Mouse (Mus musculus) heart, embryonic 15.5 days (tissue): ENCODE data around the gene Smg1. TPM values are rescaled to one million over a fixed set of nuclear protein-coding genes. Genes with fewer than 3 reads are reported as not detected.

Experiments
- ATAC-seq: fragments of 200-750 bp; cut with Nextera tagmentation; replicated peaks from 2 replicates; pipeline ENCODE4 v1.8.0; 2017; ENCODE audit warnings: low read depth, moderate TSS enrichment; ENCODE audit not compliant: insufficient number of reproducible peaks, insufficient read depth, low FRiP score
- H3K27ac ChIP-seq: fragments of 300-500 bp; sonication (generic); 2 replicates; pipeline ENCODE4 v1.5.1; 2015; ENCODE audit warnings: mild to moderate bottlenecking, inconsistent platforms
- H3K27me3 ChIP-seq: fragments of 300-500 bp; sonication (generic); 2 replicates; pipeline ENCODE4 v1.6.1; 2015; ENCODE audit warnings: inconsistent platforms
- H3K36me3 ChIP-seq: fragments of 300-500 bp; sonication (generic); 2 replicates; pipeline ENCODE4 v1.6.1; 2015; ENCODE audit warnings: mild to moderate bottlenecking, inconsistent platforms
- H3K4me1 ChIP-seq: fragments of 300-500 bp; sonication (generic); replicated peaks from 2 replicates; pipeline ENCODE4 v1.6.1; 2015; ENCODE audit warnings: inconsistent platforms
- H3K4me2 ChIP-seq: fragments of 300-500 bp; sonication (generic); 2 replicates; pipeline ENCODE4 v1.6.1; 2015; ENCODE audit warnings: inconsistent platforms, mild to moderate bottlenecking, moderate library complexity
- H3K4me3 ChIP-seq: fragments of 300-500 bp; sonication (generic); 2 replicates; pipeline ENCODE4 v1.5.1; 2015; ENCODE audit warnings: mild to moderate bottlenecking, inconsistent platforms
- H3K9ac ChIP-seq: fragments of 300-500 bp; sonication (generic); 2 replicates; pipeline ENCODE4 v1.6.1; 2015; ENCODE audit warnings: mild to moderate bottlenecking, inconsistent platforms
- H3K9me3 ChIP-seq: fragments of 300-500 bp; sonication (generic); replicated peaks from 2 replicates; pipeline ENCODE4 v1.6.1; 2016; ENCODE audit warnings: inconsistent platforms
- WGBS: fragments of 180-500 bp; shearing (Covaris S2); methylation state at CpG from one replicate; pipeline ENCODE4 v1.1.7; 2015; ENCODE audit warnings: mixed read lengths; 5-methylcytosine and 5-hydroxymethylcytosine counted together
- polyA plus RNA-seq: library from polyadenylated mRNA; unstranded; fragments of >200 nt; fragmentation: Nextera tagmentation; extraction: Ambion mirVana; gene quantifications from 2 replicates; pipeline ENCODE4 v1.2.1, GENCODE M21; 2015

Gene Smg1
- 13.1 and 14.3 TPM in 2 replicates for polyA plus RNA-seq

DNA sequence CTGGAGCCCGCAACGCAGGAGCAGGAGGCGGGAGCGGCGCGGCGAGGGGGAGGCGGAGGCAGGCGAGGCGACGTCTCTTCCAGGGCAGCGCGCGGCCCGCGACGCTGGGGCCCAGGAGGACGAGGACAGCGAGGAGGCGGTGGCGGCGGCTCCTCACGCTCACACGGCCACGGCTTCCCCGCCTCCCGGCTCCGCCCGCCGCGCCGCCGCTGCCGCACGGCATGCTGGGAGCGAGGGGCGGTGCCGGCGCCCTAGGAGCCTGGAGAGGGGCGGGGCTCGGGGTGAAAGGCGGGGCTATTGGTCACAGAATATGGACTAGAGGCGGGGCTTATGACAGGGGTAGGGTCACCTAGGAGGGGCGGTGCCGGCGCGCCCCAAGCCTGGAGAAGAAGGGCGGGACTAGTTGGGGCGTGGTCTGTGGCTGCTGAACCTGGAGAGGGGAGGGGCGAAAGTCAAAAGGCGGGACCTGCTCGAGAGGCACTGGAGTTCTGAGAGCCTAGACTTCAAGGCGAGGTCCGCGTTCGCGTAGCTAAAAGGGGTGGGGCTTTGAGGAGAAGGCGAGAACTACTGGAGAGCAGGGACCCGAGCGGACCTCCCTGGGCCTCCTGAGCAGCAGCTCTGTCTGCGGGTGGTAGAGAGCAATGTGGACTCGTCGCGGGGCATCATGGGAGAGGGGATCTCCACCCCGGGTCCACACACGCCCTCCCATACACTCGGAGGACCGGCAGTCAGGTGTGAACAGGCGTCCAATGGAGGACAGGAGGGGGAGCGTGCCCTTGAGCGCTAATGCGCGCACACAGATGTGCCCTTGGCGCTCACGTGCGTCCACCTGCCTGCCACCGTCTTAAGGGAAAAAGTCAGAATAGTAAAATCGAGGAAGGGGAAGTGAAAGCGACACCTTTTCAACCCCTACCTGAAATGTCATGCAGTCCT, at the start of gene Smg1:
TSS of gene Smg1 (minus strand) at position 218 of the 933 bp plus-strand sequence.
- H3K36me3 ChIP-seq, result no peaks in the 10 kb centered on the region
- H3K27ac ChIP-seq, result peak within 1 kb of the TSS; percentile 99
- no peaks in the 10 kb centered on the region for H3K27me3 ChIP-seq
- peak within 1 kb of the TSS; percentile 97 for H3K4me3 ChIP-seq
- ATAC-seq, result peak; percentile 96
- H3K4me2 ChIP-seq, result peak within 1 kb of the TSS; percentile 78
- 1% methylated on average over 77 of the region's 79 CpGs for WGBS
- peak within 1 kb of the TSS; percentile 100 for H3K9ac ChIP-seq
- peaks cover 18% of the 10 kb centered on the region for H3K4me1 ChIP-seq
- no peaks in the 10 kb centered on the region for H3K9me3 ChIP-seq

DNA sequence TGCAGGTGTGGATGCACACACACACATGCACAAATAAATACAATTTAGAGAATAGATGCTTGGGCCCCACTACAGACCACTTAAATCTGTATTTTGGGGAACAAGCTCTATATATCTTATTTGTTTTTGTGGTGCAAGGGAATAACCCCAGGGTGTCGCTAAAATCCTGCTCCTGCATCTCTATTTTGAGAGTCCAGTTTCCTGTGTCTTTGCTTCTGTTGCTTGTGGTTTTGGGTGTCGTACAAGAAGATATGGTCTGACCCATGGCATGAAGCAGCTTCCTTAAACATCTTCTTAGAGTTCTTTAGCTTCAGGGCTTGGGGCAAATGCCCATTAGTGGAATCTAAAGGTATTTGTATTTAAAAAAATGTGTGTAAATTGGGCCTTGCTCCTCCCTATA, 39.7 kb upstream of the Smg1 start:
- 67% methylated on average over 2 of the region's 2 CpGs for WGBS
- no peaks in the 10 kb centered on the region for H3K9me3 ChIP-seq
- H3K4me1 ChIP-seq, result no peaks in the 10 kb centered on the region
- H3K4me2 ChIP-seq, result no peak overlapping the region
- H3K4me3 ChIP-seq, result no peak overlapping the region
- no peaks in the 10 kb centered on the region for H3K36me3 ChIP-seq
- no peak for ATAC-seq
- no peak overlapping the region for H3K27ac ChIP-seq
- no peaks in the 10 kb centered on the region for H3K27me3 ChIP-seq
- no peak overlapping the region for H3K9ac ChIP-seq

DNA sequence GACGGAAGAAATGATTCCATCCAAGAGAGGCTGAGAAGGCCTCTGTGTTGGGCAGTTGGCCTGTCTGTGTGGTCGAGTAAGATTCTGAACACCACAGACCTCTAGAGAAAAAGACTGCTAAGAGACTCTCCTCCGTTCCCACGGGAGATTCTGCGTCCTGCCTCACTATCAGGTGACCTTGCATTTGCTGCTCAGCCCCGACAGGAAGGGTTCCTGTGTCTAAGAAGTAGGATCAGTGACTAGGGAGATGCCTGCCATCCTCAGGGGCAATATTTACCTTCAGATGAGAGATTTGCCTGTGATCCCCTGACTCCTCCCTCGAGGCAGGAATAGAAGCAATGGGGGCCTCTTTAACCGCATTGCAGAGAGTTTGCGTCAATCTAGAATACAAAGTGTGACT, 39.1 kb upstream of the Smg1 start:
- no peaks in the 10 kb centered on the region for H3K4me1 ChIP-seq
- H3K36me3 ChIP-seq, result no peaks in the 10 kb centered on the region
- H3K27me3 ChIP-seq, result no peaks in the 10 kb centered on the region
- H3K4me3 ChIP-seq, result no peak overlapping the region
- ATAC-seq, result no peak
- WGBS, result 55% methylated on average over 9 of the region's 9 CpGs
- no peak overlapping the region for H3K9ac ChIP-seq
- H3K27ac ChIP-seq, result no peak overlapping the region
- H3K4me2 ChIP-seq, result no peak overlapping the region
- no peaks in the 10 kb centered on the region for H3K9me3 ChIP-seq

DNA sequence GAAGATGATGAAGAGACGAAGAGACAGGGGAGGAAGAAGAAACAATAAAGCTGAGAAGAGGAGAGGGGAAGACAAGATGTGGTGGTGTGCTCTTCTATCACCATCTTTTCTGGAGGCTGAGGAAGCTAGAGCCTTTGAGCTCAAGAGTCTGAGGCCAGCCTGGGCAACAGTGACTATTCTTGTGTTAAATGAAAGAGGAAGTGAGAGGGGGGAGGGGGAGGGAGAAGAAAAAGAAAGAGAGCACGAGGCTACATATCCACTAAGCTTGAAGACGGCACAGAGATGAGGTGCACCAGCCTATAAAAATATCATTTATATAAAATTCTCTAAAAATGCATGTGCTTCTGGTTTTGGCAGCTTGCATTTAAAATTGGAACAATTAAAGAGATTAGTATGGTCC, 36.1 kb upstream of the Smg1 start:
- H3K4me2 ChIP-seq, result no peak overlapping the region
- no peaks in the 10 kb centered on the region for H3K9me3 ChIP-seq
- no peak overlapping the region for H3K4me3 ChIP-seq
- no peaks in the 10 kb centered on the region for H3K36me3 ChIP-seq
- no peak for ATAC-seq
- H3K27ac ChIP-seq, result no peak overlapping the region
- H3K4me1 ChIP-seq, result no peaks in the 10 kb centered on the region
- H3K27me3 ChIP-seq, result no peaks in the 10 kb centered on the region
- no peak overlapping the region for H3K9ac ChIP-seq
- WGBS, result 48% methylated on average over 3 of the region's 3 CpGs

DNA sequence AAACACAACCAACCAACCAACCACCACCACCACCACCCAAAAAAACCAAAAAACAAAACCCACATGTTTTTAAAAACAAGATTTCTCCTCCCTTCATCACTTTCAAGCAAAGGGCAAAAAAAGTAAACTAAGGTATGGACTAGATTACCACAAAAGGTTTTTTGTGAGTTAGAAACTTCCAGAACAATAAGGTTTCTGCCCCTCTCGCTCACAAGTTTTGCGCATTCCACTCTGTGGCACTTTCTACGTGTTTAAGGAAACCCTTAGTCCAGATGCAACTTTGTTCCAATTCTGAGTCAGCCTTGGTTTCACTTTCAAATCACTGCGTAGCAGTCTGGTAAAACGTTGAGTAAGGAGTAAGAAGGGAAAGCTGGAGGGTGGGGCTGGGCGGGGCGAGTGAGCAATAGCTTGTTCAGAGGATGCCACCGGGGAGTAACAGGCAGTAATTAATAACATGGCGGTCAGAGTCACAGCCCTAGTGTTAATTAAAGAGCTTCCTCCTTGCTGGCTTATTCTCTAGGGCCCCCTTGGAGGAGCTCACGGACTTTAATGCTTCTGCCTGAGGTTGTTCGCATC, 34.0 kb upstream of the Smg1 start:
- Histone ChIP-seq H3K4me1 (no peaks in the 10 kb centered on the region), H3K4me2 (peak overlapping the region; percentile 31; the same call in 1 of the 2 replicates), H3K36me3 (no peaks in the 10 kb centered on the region), H3K27me3 (no peaks in the 10 kb centered on the region), H3K27ac (no peak overlapping the region), H3K9ac (no peak overlapping the region), H3K4me3 (no peak overlapping the region), H3K9me3 (no peaks in the 10 kb centered on the region)
- ATAC-seq, result no peak
- 74% methylated on average over 11 of the region's 11 CpGs for WGBS

DNA sequence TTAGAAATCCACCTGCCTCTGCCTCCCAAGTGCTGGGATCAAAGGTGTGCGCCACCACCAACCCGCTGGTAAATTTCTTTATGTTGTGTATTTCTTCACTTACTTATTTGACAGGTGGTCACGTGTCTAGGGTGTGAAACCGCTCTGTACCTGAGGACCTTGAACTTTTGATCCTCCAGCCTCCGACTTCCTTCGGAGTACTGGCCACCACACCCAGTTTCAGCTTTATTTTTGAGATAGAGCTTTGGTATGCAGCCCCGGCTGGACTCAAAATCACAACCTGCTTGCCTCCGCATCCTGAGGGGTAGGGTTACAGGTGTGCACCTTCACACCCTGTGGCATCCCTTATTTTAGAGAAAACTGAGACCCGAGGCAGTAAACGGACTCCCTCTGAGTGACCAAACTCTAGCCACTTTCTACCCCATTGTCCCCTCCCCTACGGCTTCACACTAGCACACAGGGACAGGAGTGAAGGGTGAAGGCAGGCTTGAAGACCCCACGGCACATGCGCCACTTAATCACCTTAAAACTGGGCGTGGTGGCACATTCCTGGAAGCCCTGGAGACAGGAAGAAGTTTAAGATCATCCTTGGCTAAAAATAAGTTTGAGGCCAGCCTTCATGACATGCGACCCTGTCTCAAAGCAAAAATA, 33.3 kb upstream of the Smg1 start:
- Histone ChIP-seq H3K36me3 (no peaks in the 10 kb centered on the region), H3K4me3 (no peak overlapping the region), H3K9me3 (no peaks in the 10 kb centered on the region), H3K9ac (no peak overlapping the region), H3K27me3 (no peaks in the 10 kb centered on the region), H3K4me1 (no peaks in the 10 kb centered on the region), H3K4me2 (no peak overlapping the region), H3K27ac (no peak overlapping the region)
- no peak for ATAC-seq
- WGBS, result 69% methylated on average over 15 of the region's 15 CpGs

DNA sequence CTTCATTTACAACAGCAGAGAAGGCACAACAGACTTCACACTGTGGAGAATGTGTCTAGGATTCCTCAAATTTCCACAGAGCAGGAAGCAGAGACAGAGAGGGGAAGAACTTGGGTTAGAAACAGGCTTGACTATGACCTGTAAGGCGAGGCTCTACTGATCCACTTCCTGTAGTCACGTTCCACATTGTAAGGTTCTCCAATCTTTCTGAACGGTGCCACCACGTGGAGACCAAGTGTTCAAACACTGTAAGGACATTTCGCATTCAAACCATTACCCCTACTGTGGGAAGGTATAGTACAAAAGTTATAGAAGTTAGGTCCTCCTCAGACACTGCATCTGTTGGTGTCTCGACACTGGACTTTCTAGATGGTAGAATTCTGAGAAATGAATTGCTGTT, 31.8 kb upstream of the Smg1 start:
- Histone ChIP-seq H3K27ac (no peak overlapping the region), H3K4me1 (no peaks in the 10 kb centered on the region), H3K9me3 (no peaks in the 10 kb centered on the region), H3K36me3 (no peaks in the 10 kb centered on the region), H3K9ac (no peak overlapping the region), H3K4me3 (no peak overlapping the region), H3K27me3 (no peaks in the 10 kb centered on the region), H3K4me2 (no peak overlapping the region)
- ATAC-seq, result no peak
- WGBS, result 66% methylated on average over 6 of the region's 6 CpGs

DNA sequence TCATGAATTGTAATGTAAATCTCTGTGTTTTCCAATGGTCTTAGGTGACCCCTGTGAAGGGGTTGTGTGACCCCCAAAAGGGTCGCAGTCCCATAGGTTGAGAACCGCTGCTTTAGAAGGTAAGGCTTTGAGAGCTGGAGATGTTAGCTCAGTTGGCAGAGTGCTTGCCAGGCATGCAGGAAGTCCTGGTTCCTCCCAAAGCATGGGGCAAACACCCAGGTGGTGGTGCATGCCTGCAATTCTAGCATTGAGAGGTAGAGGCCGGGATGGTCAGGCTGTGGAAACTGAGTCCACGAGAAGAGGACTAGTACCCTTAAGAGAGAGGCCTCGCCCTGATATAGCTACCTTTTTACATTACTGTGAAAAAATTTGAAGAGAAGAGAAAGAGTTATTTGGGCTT, 31.4 kb upstream of the Smg1 start:
- no peak for ATAC-seq
- Histone ChIP-seq H3K4me2 (no peak overlapping the region), H3K27ac (no peak overlapping the region), H3K9me3 (no peaks in the 10 kb centered on the region), H3K27me3 (no peaks in the 10 kb centered on the region), H3K36me3 (no peaks in the 10 kb centered on the region), H3K4me1 (no peaks in the 10 kb centered on the region), H3K4me3 (no peak overlapping the region), H3K9ac (no peak overlapping the region)
- WGBS, result 82% methylated on average over 5 of the region's 5 CpGs

DNA sequence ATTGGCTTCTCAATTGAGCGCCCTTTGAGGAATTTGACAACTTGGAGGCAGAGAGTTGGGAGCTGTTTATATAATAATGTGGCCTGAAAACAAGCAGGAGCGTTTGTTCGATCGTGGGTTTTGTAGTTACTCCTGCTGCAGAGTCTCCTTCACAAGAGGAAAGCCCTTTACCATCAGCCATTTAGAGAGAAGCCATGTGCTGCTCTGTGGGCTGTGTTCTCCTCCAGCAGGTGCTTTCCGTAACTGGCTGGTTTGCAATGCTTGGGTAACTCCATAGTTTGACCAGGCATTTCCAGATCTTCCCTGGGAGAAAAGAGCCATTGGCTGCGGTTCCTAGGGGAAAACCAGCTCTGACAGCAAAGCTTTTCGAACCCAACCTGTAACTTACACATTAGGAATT, 30.7 kb upstream of the Smg1 start:
- no peaks in the 10 kb centered on the region for H3K4me1 ChIP-seq
- H3K9ac ChIP-seq, result no peak overlapping the region
- H3K4me3 ChIP-seq, result no peak overlapping the region
- H3K27me3 ChIP-seq, result no peaks in the 10 kb centered on the region
- H3K27ac ChIP-seq, result no peak overlapping the region
- no peaks in the 10 kb centered on the region for H3K9me3 ChIP-seq
- H3K4me2 ChIP-seq, result no peak overlapping the region
- 85% methylated on average over 7 of the region's 7 CpGs for WGBS
- no peaks in the 10 kb centered on the region for H3K36me3 ChIP-seq
- ATAC-seq, result no peak

DNA sequence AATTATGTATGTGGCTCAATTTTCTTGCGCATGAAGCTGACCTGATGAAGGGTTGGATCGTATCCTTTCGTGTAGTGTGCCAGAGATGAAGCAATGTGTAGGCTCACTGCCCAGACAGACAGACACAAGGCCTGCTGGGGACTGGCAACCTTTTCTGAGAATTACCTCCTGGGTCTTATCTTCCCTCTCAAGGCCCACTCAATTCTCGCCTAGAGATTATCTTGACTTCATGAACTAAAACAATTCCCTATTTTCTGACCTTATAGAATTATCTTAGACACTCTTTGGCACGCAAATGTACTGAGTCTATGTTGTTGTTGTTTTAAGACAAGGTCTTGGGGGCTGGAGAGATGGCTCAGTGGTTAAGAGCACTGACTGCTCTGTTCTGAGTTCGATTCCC, 22.6 kb upstream of the Smg1 start:
- H3K4me1 ChIP-seq, result no peaks in the 10 kb centered on the region
- H3K36me3 ChIP-seq, result no peaks in the 10 kb centered on the region
- no peak overlapping the region for H3K27ac ChIP-seq
- WGBS, result 72% methylated on average over 6 of the region's 6 CpGs
- no peak overlapping the region for H3K4me2 ChIP-seq
- H3K27me3 ChIP-seq, result no peaks in the 10 kb centered on the region
- ATAC-seq, result no peak
- no peaks in the 10 kb centered on the region for H3K9me3 ChIP-seq
- no peak overlapping the region for H3K9ac ChIP-seq
- H3K4me3 ChIP-seq, result no peak overlapping the region

DNA sequence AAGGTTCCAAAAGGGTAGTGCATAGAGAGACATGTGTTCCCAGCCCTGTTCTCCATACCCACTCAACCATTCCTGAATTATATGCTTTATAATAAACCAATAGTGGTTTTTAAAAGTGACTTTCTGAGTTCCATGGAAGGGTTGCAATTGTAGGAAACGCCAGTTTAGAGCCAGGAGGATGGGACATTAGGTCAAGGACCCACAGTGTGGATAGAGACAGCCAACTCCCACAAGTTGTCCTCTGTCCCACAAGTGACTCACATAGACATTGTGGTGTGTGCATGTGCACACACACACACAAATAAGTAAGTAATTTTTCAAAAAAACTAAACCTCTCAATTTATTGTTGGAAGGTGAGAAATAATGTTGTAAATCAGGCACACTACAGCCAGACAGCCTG, 20.1 kb upstream of the Smg1 start:
- Histone ChIP-seq H3K4me1 (no peaks in the 10 kb centered on the region), H3K36me3 (no peaks in the 10 kb centered on the region), H3K27me3 (no peaks in the 10 kb centered on the region), H3K4me2 (no peak overlapping the region), H3K9me3 (no peaks in the 10 kb centered on the region), H3K4me3 (no peak overlapping the region), H3K9ac (no peak overlapping the region), H3K27ac (no peak overlapping the region)
- no peak for ATAC-seq
- 64% methylated on average over 1 of the region's 1 CpGs for WGBS
